Mouse (Mus musculus): ENCODE measurements around the gene Fndc3a. TPM values are rescaled to one million over a fixed set of nuclear protein-coding genes. Genes with fewer than 3 reads are reported as not detected.

Fndc3a gene
- polyA plus RNA-seq, 1 experiment, result 43.8 TPM

GRCm38 (mm10) chr14:72671911-72672310 lies 37.9 kb downstream of the Fndc3a start:
- Histone ChIP-seq H3K27me3 (replicated peaks; ENCODE audit: control insufficient read depth, insufficient read depth, low read length) (no peaks in the 10 kb centered on the region), H3K36me3 (ENCODE audit: control insufficient read depth, insufficient read depth, low read length) (no peaks in the 10 kb centered on the region), H3K27ac (ENCODE audit: insufficient read depth, low read depth, low read length) (no peak overlapping the region), H3K4me3 (ENCODE audit: insufficient read depth, low read depth, low read length) (no peak overlapping the region), H3K4me1 (ENCODE audit: control insufficient read depth, insufficient read depth, low read length) (no peaks in the 10 kb centered on the region)
- TF ChIP-seq CTCF (conservative IDR thresholded peaks at IDR 0.05; ENCODE audit: insufficient read depth, insufficient read length, low read depth, low read length) (no peak), POLR2A (IDR thresholded peaks at IDR 0.05; ENCODE audit: low read depth, low read length) (no peak)
- 96% methylated on average over 3 of the region's 3 CpGs for WGBS
- DNase-seq, result no peak

- no peaks in the 10 kb centered on the region for H3K4me1 ChIP-seq (ENCODE audit: control insufficient read depth, insufficient read depth, low read length)
- H3K36me3 ChIP-seq (ENCODE audit: control insufficient read depth, insufficient read depth, low read length), result no peaks in the 10 kb centered on the region
- 96% methylated on average over 2 of the region's 2 CpGs for WGBS
- DNase-seq, result no peak
- H3K4me3 ChIP-seq (ENCODE audit: insufficient read depth, low read depth, low read length), result no peak overlapping the region
- H3K27me3 ChIP-seq (replicated peaks; ENCODE audit: control insufficient read depth, insufficient read depth, low read length), result no peaks in the 10 kb centered on the region
- H3K27ac ChIP-seq (ENCODE audit: insufficient read depth, low read depth, low read length), result no peak overlapping the region
- TF ChIP-seq POLR2A (IDR thresholded peaks at IDR 0.05; ENCODE audit: low read depth, low read length) (no peak), CTCF (conservative IDR thresholded peaks at IDR 0.05; ENCODE audit: insufficient read depth, insufficient read length, low read depth, low read length) (no peak)
These were observed 38.8 kb downstream of the Fndc3a start for GRCm38 (mm10) chr14:72670987-72671386.

GRCm38 (mm10) chr14:72649268-72649667 lies 60.5 kb downstream of the Fndc3a start:
- Histone ChIP-seq H3K4me1 (ENCODE audit: control insufficient read depth, insufficient read depth, low read length) (no peaks in the 10 kb centered on the region), H3K36me3 (ENCODE audit: control insufficient read depth, insufficient read depth, low read length) (peaks cover 1% of the 10 kb centered on the region; the same call in 1 of the 2 replicates), H3K27ac (ENCODE audit: insufficient read depth, low read depth, low read length) (no peak overlapping the region), H3K4me3 (ENCODE audit: insufficient read depth, low read depth, low read length) (no peak overlapping the region), H3K27me3 (replicated peaks; ENCODE audit: control insufficient read depth, insufficient read depth, low read length) (no peaks in the 10 kb centered on the region)
- no peak for TF ChIP-seq CTCF (conservative IDR thresholded peaks at IDR 0.05; ENCODE audit: insufficient read depth, insufficient read length, low read depth, low read length)
- no peak for TF ChIP-seq POLR2A (IDR thresholded peaks at IDR 0.05; ENCODE audit: low read depth, low read length)
- DNase-seq, result no peak

GRCm38 (mm10) chr14:72645512-72645911 lies 64.3 kb downstream of the Fndc3a start:
- no peak for DNase-seq
- no peaks in the 10 kb centered on the region for H3K4me1 ChIP-seq (ENCODE audit: control insufficient read depth, insufficient read depth, low read length)
- TF ChIP-seq POLR2A (IDR thresholded peaks at IDR 0.05; ENCODE audit: low read depth, low read length) (no peak), CTCF (conservative IDR thresholded peaks at IDR 0.05; ENCODE audit: insufficient read depth, insufficient read length, low read depth, low read length) (no peak)
- no peaks in the 10 kb centered on the region for H3K36me3 ChIP-seq (ENCODE audit: control insufficient read depth, insufficient read depth, low read length)
- no peaks in the 10 kb centered on the region for H3K27me3 ChIP-seq (replicated peaks; ENCODE audit: control insufficient read depth, insufficient read depth, low read length)
- no peak overlapping the region for H3K27ac ChIP-seq (ENCODE audit: insufficient read depth, low read depth, low read length)
- H3K4me3 ChIP-seq (ENCODE audit: insufficient read depth, low read depth, low read length), result no peak overlapping the region

- Histone ChIP-seq H3K27ac (ENCODE audit: insufficient read depth, low read depth, low read length) (no peak overlapping the region), H3K27me3 (replicated peaks; ENCODE audit: control insufficient read depth, insufficient read depth, low read length) (no peaks in the 10 kb centered on the region), H3K36me3 (ENCODE audit: control insufficient read depth, insufficient read depth, low read length) (no peaks in the 10 kb centered on the region), H3K4me3 (ENCODE audit: insufficient read depth, low read depth, low read length) (no peak overlapping the region), H3K4me1 (ENCODE audit: control insufficient read depth, insufficient read depth, low read length) (no peaks in the 10 kb centered on the region)
- no peak for TF ChIP-seq POLR2A (IDR thresholded peaks at IDR 0.05; ENCODE audit: low read depth, low read length)
- TF ChIP-seq CTCF (conservative IDR thresholded peaks at IDR 0.05; ENCODE audit: insufficient read depth, insufficient read length, low read depth, low read length), result no peak
- DNase-seq, result no peak
- WGBS, result 98% methylated on average over 1 of the region's 1 CpGs
These were observed 65.2 kb downstream of the Fndc3a start for GRCm38 (mm10) chr14:72644620-72645019.

DNA sequence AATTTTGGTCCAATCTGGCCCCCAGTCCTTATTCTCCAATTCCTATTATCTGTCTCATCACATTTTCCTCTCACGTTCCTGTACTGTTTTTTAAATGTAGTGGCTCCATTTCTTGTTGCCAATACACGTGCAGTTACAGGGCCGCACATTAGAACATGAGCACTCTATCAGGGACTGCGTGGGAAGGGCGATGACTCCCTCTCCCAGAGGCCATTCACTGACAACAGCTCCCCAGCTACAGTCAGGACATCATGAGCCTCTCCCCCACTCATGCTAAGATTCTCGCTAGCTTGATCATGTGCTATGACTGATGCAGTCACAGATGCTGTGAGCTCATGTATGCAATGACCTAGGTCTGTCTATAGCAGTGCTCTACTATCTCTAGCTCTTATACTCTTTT lies 71.3 kb downstream of the Fndc3a start:
- H3K4me3 ChIP-seq (ENCODE audit: insufficient read depth, low read depth, low read length), result no peak overlapping the region
- DNase-seq, result no peak
- TF ChIP-seq POLR2A (IDR thresholded peaks at IDR 0.05; ENCODE audit: low read depth, low read length) (no peak), CTCF (conservative IDR thresholded peaks at IDR 0.05; ENCODE audit: insufficient read depth, insufficient read length, low read depth, low read length) (no peak)
- no peaks in the 10 kb centered on the region; the same call in 1 of the 2 replicates for H3K27me3 ChIP-seq (replicated peaks; ENCODE audit: control insufficient read depth, insufficient read depth, low read length)
- peaks cover 3% of the 10 kb centered on the region; the same call in 1 of the 2 replicates for H3K4me1 ChIP-seq (ENCODE audit: control insufficient read depth, insufficient read depth, low read length)
- H3K36me3 ChIP-seq (ENCODE audit: control insufficient read depth, insufficient read depth, low read length), result no peaks in the 10 kb centered on the region
- whole genome bisulfite sequencing, result 92% methylated on average over 6 of the region's 6 CpGs
- no peak overlapping the region for H3K27ac ChIP-seq (ENCODE audit: insufficient read depth, low read depth, low read length)

GRCm38 (mm10) chr14:72633571-72633970 lies 76.2 kb downstream of the Fndc3a start:
- WGBS, result 77% methylated on average over 2 of the region's 2 CpGs
- peaks cover 3% of the 10 kb centered on the region; the same call in 1 of the 2 replicates for H3K4me1 ChIP-seq (ENCODE audit: control insufficient read depth, insufficient read depth, low read length)
- no peaks in the 10 kb centered on the region; the same call in 1 of the 2 replicates for H3K27me3 ChIP-seq (replicated peaks; ENCODE audit: control insufficient read depth, insufficient read depth, low read length)
- no peak overlapping the region for H3K27ac ChIP-seq (ENCODE audit: insufficient read depth, low read depth, low read length)
- H3K36me3 ChIP-seq (ENCODE audit: control insufficient read depth, insufficient read depth, low read length), result no peaks in the 10 kb centered on the region
- DNase-seq, result no peak
- no peak overlapping the region for H3K4me3 ChIP-seq (ENCODE audit: insufficient read depth, low read depth, low read length)
- TF ChIP-seq CTCF (conservative IDR thresholded peaks at IDR 0.05; ENCODE audit: insufficient read depth, insufficient read length, low read depth, low read length), result no peak
- no peak for TF ChIP-seq POLR2A (IDR thresholded peaks at IDR 0.05; ENCODE audit: low read depth, low read length)

DNA sequence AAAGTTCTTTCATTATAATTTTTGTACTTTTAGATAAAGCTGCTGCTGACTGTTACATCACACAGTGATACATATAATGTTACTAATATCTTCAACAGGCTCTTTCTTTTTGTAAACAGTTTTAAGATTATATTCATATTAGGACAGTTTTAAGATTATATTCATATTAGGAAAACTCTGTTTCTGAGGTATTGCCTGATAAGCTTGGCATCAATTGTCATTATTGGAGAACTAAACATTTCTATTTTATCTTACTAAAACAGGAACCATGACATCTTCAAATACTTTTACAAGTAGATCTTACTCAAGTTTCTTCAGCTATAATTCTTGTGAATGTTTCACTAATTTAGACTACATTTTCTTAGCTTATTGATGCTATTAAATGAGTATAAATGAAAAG lies 84.4 kb downstream of the Fndc3a start:
- DNase-seq, result no peak
- Histone ChIP-seq H3K4me3 (ENCODE audit: insufficient read depth, low read depth, low read length) (no peak overlapping the region), H3K27me3 (replicated peaks; ENCODE audit: control insufficient read depth, insufficient read depth, low read length) (no peaks in the 10 kb centered on the region), H3K36me3 (ENCODE audit: control insufficient read depth, insufficient read depth, low read length) (no peaks in the 10 kb centered on the region), H3K4me1 (ENCODE audit: control insufficient read depth, insufficient read depth, low read length) (no peaks in the 10 kb centered on the region), H3K27ac (ENCODE audit: insufficient read depth, low read depth, low read length) (no peak overlapping the region)
- TF ChIP-seq POLR2A (IDR thresholded peaks at IDR 0.05; ENCODE audit: low read depth, low read length), result no peak
